Mouse (Mus musculus) kidney, postnatal 10 days (tissue): ENCODE measurements around the gene Lingo3.
"Not testable (repeated sequence)": the region's sequence is repeated elsewhere in the genome, so short reads cannot be mapped to it uniquely, and the experiment has no call there.

Experiments used
- DNase-seq: peaks from one replicate; pipeline ENCODE4 v3.0.0; 2021; ENCODE audit warnings: mixed read lengths

The Lingo3 gene

DNA sequence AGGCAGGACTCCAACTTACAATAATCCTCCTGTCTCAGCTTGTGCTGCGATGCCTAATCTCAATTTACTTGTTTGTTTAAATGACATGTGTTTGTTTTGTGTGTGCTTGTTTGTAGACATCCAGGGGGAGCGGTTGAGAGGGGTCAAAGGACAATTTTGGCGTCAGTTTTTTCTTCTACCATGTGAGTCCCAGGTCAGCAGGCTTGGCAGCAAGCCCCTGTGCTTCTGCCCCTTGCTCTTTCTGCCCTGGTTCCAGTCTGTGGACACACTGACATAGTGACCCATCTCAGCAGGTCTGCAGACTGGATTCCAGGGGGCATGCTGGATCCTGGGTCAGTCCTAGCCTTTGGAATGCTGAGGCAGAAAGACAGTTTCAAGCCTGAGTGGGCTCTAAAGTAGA lies 24.4 kb downstream of the Lingo3 start:
- peak; percentile 62 for DNase-seq

DNA sequence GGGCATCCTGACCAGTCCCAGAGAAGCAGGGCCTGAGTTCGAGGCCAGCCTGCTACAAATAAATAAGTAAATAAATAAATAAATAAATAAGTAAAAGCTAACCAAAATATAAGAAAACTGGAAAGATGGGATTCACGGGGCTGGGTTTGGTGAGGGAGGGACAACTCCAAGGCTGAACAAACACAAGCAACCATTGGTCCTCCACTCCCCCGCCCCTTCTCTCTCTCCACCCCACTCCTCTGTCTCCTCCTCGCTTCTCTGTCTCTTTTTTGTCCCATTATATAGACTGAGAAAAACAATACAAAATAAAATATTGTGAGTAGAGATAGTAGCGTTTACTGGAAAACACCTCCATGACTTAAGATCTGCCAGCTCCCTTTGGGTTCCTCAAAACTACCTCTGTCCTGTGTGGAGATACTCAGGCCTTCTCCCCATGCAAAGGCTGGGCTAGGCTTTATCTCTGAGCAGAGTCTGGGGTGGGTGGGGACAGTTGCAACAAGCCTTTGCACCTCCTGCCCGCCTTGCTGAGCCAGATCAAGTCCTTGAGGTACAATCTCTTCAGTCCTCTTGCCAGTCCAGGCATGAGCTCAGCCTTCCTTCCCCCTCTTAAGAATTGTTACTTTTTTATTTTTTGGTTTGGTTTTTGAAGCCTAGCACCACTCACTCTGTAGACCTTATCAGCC lies 25.1 kb downstream of the Lingo3 start:
- DNase-seq: no peak

DNA sequence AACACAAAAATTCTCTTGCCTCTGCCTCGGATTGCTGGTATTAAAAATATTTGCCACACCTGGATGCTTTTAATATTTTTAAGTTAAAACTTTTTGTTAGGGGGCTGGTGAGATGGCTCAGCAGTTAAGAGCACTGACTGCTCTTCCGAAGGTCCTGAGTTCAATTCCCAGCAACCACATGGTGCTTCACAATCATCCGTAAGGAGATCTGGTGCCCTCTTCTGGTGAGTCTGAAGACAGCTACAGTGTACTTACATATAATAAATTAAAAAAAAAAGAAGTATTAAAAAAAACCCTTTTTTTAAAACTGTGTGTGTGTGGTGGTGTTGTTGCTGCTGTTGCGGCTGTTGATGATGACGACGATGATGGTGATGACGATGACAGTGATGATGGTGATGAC lies 25.9 kb downstream of the Lingo3 start:
- DNase-seq: not testable (repeated sequence)

DNA sequence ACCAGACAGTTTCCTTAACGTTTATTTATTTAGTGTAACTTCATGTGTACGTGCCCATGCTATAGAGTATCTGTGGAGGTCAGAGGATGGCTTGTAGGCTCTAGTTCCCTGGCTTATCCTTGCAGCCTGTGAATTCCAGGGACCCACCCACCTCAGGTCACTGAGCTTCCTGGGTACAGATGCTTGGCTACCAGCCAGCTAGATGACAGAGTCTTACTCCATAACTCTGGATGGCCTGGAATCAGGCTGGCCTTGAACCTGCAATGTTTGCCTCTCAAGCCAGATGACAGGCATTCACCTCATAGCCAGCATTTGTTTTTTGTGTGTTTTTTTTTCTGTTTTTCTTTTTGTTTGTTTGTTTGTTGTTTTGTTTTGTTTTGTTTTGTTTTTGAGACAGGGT lies 26.7 kb downstream of the Lingo3 start:
- no peak for DNase-seq

DNA sequence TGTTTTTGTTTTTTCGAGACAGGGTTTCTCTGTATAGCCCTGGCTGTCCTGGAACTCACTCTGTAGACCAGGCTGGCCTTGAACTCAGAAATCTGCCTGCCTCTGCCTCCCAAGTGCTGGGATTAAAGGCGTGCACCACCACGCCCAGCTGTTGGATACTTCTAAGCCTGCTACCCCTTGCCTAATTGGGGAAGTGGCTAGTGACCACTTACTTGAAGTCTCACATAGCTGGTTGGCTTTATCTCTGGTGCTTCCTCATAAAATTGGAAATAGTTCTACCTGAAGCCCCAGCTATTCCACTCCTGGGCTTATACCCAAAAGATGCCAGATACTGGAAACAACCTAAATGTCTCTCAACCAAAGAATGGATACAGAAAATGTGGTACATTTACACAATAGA lies 27.5 kb downstream of the Lingo3 start:
- not testable (repeated sequence) for DNase-seq

DNA sequence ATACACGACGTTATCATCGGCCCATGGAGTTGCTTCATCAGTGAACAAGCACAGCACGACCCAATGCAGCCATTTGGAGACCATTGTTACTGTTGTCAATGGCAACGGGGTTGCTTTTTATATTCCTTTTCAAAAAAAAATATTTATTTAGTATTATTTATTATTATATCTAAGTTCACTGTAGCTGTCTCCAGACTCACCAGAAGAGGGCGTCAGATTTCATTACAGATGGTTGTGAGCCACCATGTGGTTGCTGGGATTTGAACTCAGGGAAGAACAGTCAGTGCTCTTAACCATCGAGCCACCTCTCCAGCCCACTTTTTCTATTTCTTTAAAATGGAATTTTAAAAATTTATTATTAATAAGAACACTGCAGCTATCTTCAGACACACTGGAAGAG lies 29.0 kb downstream of the Lingo3 start:
- DNase-seq: no peak

DNA sequence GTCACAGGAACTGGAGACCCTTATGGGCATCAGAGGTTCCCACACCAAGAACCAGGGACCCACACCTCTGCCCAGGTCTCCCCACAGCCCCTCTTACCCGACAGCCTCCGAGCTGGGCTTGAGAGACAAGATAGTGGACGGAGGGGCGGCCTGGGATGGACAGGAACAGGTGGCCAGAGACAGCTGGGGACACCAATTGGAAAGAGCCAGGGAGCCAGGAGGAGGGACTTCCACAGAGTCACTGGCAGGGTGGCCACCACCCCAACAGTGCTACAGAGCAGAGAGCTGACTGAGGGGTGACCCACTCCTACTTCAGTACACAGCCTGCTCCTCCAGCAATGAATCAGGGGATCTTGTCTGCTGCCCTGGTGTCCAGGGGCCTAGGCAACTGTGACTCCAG lies 30.5 kb downstream of the Lingo3 start, which contains the start of gene Jsrp1:
Jsrp1 (minus strand) TSS at position 133 of the 400 bp plus-strand sequence.
- DNase-seq: no peak

DNA sequence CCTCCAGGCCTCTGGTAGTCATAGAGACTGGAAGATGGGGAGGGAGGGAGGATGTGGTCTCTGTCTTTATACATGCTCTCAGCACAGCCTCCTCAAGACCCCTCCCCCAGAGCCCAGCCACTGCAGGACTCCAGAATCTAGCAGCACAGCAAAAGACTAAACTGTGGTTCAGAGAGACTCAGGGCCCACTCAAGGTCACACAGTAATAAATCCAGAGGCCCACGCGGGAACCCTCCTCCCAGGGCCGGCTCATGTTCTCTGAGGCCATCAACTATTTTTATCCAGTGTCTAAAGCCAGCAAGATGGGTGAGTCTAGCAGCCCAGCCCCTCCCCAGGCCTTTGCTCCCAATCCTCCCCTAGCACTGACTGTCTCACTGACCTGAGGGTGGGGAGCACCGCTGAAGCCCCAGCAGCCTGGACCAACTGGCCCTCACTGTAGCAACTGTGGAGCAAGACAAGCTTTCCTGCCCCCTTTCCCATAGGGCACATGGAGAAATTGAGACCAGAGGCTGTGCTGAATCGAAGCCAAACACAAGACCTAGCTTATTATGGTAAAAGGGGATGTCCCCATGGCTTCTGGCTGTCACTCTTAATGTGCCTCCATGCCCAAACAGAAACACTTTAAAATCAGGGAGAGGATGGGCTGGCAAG lies 31.3 kb downstream of the Lingo3 start:
- no peak for DNase-seq

DNA sequence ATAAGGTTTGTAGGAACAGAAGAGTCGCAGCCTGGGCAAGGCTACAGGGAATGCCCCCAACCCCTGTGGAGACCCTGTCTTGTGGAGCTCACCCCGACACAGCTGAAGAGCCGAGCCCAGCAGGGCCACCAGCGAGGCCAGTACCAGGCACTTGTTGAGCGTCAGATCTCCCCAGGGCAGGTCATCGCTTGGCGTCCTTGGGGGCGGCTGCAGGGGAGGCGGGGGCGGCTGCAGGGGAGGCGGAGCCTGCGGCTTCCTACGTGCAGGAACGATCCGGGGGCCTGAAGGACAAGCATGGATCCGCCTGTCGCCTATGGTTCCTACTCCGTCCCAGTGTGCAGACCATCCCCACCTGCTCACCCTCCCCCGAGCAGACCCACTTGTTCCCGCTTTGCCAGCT lies 33.8 kb downstream of the Lingo3 start:
- peak; percentile 20 for DNase-seq

DNA sequence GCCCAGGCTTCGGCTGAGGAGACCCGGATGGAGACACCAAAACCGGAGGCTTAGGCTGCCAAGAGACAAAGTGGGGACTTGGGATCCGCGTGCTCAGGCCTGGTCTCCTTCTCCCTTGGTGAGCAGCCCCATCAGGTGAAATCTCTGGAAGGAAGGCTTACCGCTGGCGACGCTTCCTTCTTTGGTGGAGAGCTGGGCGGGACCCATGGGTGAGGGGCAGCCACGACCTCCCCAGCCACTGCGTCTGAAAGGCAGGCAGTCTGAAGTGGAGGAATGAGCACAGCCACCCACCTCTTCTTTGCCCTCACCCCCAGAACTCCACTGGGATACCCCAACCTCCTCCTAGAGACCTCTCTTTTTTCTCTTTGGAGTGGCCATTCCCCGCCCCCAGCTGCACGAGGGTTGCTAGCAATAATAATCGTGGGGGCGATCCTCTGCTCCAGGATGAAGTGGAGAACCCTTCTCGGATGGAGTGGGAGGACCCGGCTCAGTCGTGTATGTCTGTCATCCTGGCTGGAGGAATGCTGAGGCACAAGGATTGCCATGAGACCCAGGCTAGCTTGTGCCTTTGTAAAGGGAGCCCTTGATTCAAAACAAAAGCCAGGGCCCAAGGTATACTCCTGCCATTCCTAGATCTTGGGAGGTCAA lies 34.7 kb downstream of the Lingo3 start:
- peak; percentile 33 for DNase-seq

DNA sequence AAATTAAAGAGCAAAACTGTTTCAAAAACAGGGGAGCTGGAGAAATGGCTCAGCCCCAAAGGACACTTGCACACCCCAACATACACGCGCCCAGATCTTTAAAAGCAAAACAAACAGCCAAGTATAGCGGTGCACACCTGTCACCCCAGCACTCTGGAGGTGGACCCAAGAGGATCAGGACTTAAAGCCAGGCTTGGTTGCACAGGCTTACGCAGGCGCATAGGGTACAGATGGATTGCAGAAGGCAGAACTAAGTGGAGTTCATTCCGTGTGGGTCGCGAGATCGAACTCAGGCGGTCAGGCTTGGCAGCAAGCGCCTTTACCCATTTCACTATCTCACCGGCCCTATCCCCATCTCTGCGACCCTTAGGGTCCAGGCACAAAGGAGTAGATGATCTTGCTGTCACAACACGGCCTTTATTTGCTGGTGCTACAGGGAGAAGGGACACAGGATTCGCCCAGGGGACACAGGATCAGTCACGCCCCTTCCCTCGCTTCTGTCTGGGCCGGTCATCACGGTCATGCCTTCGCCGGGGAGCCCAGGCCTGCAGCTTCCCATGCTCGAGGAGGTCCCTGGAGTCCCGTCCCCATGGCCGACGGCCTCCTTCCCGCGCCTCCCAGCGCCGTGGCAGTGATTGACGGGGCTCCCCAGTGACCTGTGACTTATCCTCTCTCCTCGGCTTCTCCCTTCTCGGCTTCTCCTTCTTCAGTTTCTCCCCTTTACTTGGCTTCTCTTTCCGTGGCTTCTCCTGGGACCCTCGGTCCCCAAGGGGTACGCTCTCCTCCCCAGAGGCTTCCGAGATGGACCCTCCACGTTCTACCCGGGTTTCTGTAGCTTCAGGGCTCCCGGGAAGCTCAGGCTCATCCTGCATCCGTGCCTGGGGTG lies 35.5 kb downstream of the Lingo3 start:
- no peak for DNase-seq

DNA sequence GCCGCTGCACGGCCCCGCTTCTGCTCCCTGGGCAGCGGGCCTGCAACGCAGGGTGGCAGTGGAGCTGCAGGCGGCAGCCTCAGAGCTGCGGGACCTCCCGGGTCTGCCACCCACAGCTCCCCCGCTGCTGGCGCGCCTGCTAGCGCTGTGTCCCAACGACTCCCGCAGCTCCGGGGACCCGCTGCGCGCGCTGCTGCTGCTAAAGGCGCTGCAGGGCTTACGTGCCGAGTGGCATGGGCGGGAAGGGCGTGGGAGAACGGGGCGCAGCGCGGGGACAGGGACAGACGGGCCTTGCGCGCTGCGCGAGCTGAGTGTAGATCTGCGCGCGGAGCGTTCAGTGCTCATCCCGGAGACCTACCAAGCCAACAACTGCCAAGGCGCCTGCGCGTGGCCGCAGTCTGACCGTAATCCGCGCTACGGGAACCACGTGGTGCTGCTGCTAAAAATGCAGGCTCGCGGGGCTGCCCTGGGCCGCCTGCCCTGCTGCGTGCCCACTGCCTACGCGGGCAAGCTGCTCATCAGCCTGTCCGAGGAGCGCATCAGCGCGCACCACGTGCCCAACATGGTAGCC lies 36.7 kb downstream of the Lingo3 start:
- peak; percentile 82 for DNase-seq

DNA sequence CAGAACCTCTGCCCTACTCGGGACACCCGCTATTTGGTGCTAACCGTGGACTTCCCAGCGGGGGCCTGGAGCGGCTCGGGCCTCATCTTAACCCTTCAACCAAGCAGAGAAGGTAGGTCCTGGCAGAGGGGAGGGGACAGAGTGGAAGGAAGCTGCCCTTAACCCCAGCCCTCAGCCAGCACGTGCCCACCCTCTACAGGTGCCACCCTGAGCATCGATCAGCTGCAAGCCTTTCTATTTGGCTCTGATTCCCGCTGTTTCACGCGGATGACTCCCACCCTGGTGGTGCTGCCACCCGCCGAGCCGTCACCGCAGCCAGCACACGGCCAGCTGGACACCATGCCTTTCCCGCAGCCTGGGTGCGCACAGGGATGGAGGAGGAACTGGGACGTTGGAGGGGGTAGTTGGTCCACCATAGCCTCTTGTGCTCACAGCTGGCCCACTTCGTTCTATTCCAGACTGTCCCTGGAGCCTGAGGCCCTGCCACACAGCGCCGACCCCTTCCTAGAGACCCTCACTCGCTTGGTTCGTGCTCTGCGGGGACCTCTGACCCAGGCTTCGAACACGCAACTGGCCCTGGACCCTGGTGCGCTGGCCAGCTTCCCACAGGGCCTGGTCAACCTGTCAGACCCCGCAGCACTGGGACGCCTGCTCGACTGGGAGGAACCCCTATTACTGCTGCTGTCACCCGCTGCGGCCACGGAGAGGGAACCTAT lies 37.3 kb downstream of the Lingo3 start:
- DNase-seq: no peak

DNA sequence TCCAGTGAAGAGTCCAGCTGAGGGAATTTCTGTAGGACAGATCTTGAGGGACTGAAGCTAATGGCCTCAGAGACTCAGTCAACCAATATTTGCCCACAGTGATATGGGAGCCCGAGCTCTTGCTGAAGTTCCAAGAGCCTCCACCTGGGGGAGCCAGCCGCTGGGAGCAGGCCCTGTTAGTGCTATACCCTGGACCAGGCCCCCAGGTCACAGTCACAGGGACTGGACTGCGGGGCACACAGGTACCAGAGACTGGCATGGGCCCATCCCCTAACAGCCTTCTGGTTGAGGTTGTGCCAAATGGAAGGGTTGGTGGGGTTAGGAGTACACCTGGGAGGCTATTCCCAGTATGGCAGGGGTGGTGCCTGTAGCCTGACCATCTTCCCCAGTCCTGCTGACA lies 37.9 kb downstream of the Lingo3 start:
- peak; percentile 88 for DNase-seq

DNA sequence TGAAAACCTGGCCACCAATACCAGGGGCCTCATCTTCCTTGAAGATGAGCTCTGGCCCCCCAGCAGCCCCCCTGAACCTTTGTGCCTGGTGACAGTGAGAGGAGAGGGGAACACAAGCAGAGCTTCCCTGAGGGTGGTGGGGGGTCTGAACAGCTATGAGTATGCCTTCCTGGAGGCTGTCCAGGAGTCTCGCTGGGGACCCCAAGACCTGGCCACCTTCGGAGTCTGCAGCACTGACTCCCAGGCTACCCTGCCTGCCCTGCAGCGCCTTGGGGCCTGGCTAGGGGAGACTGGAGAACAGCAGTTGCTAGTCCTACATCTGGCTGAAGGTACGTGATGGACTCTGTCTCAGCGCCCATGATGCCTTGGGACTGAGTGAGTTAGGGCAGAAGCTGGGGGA lies 38.5 kb downstream of the Lingo3 start:
- DNase-seq: no peak

DNA sequence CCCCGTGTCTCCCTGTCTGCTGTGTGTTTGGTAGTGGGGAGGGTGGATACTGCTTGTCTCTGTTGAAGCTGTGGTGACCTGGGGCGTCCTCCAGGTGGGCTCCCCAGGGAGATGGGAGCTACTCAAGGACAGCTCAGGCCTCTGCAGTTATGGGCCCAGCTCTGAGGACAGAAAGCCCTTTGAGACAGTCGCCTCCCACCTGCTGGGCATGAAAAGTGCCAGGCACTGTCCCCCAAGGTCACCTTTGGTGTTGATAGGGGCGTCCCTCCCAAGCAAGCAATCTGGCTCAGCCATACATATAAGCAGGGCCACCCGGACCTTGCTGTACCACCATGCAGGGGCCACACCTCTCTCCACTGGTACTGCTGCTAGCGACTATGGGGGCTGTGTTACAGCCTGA lies 38.9 kb downstream of the Lingo3 start, which contains the start of gene Amh:
Amh (plus strand) TSS at position 328 of the 400 bp plus-strand sequence.
- DNase-seq: no peak

DNA sequence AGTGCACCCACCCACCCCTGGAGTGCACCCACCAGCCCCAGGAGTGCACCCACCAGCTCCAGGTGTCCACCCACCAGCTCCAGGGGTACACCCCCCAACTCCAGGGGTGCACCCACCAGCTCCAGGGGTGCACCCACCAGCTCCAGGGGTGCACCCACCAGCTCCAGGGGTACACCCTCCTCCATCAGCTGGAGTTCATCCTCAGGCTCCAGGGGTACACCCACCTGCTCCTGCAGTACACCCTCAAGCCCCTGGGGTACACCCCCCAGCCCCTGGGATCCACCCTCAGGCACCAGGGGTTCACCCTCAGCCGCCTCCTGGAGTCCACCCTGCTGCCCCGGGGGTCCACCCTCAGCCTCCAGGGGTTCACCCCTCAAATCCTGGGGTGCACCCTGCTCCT lies 39.5 kb downstream of the Lingo3 start:
- no peak for DNase-seq

DNA sequence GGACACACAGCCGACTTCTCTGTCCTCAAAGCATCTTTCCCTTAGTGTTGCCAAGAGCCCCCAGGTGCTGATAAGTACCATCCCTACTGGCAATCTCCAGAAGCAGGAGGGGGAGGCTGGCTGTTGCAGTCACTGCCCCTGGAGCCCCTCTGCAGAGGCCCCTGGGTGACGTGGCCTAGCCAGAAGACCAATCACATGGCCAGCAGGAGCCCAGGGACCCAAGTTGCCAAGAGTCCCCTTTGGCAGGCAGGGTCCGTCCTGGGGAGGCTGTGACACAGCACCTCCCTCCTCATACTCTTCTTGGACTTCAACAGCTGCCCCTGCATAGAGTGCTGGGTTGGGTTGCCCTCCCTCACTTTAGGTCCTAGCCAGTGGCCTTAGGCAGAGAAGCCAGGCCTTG lies 40.8 kb downstream of the Lingo3 start:
- no peak for DNase-seq

DNA sequence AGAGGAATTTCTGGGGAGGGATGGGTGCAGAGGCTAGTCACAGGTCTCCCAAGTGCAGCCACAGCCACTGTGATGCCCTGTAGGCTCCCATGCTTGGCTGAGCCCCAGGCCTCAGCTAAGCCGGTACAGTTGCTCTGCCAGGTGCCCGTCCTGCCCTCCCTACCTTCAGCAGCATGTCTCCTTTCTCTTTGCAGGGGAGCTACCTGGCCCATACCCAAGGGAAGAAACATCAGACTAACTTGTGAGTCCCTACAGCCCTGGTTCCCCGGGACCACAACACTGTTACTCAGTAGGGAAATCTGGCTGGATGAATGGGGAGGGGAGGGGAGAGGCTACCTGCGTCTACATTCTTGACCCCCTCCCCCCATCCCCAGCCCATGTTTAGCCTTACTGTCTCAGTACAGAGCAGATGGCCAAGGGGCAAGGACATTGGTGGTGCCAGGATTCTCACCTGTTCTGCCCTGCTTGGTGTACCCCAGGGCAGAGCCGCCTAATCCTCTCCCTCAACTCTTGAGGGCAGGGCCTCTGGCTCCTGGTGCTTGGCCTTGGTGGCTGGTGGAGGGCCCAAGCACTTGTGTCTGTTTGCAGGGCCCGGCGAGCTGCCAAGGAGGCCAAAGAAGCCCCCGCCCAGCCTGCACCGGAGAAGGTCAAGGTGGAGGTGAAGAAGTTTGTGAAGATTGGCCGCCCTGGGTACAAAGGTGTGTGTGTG lies 41.5 kb downstream of the Lingo3 start:
- DNase-seq: no peak

DNA sequence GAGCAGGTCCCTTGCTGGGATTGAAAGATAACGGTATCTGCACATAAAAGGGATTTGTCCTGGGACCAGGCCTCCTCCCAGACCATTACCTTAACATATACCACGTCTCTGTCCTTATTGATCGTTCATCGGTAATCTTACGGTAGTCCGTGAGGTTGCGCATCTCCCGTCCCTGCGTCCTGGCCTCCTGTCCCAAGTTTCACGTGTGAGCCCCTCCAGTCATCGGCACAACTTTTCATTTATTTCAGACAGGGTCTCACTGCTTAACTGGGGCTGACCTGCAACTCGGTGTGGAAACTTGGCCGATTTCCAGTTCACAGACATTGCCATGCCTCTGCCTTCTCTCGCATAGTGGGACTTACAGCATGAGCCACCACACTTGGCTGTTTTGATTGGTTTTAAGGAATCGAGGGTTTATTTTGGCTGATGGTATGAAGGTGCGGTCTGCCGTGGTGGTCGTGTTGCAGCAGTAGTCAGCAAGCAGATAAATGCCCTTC lies 44.7 kb downstream of the Lingo3 start:
- no peak for DNase-seq
